Mouse (Mus musculus): ENCODE measurements around the gene Tlcd1.

Tlcd1 gene

GRCm38 (mm10) chr11:78161169-78161568, 15.3 kb upstream of the Tlcd1 start:
- DNase-seq (ENCODE audit: low spot score in 2 of 2), result no peak

- peak in 1 of 2 experiments; percentile 62 for DNase-seq (ENCODE audit: low spot score in 2 of 2)
These were observed 14.5 kb upstream of the Tlcd1 start for GRCm38 (mm10) chr11:78161968-78162367.

GRCm38 (mm10) chr11:78162504-78162903, 14.0 kb upstream of the Tlcd1 start:
- DNase-seq (ENCODE audit: low spot score in 2 of 2), result peak; percentile 67 to 80

- no peak for DNase-seq (ENCODE audit: low spot score in 2 of 2)
These were observed 13.5 kb upstream of the Tlcd1 start for GRCm38 (mm10) chr11:78163045-78163444.

- peak in 1 of 2 experiments; percentile 54 for DNase-seq (ENCODE audit: low spot score in 2 of 2)
These were observed 12.6 kb upstream of the Tlcd1 start for GRCm38 (mm10) chr11:78163681-78164603.

- no peak for DNase-seq (ENCODE audit: low spot score in 2 of 2)
These were observed 11.9 kb upstream of the Tlcd1 start for GRCm38 (mm10) chr11:78164604-78164923.

GRCm38 (mm10) chr11:78164924-78165760, 11.4 kb upstream of the Tlcd1 start, which contains the start of gene Traf4:
TSS of gene Traf4 (minus strand) at chr11:78165589.
- DNase-seq (ENCODE audit: low spot score in 2 of 2), result peak in 1 of 2 experiments; percentile 80

- no peak for DNase-seq (ENCODE audit: low spot score in 2 of 2)
These were observed 10.8 kb upstream of the Tlcd1 start for GRCm38 (mm10) chr11:78165761-78166109.

- DNase-seq (ENCODE audit: low spot score in 2 of 2), result no peak
These were observed 10.3 kb upstream of the Tlcd1 start for GRCm38 (mm10) chr11:78166161-78166560.

- no peak for DNase-seq (ENCODE audit: low spot score in 2 of 2)
These were observed 9.9 kb upstream of the Tlcd1 start for GRCm38 (mm10) chr11:78166640-78167039.

GRCm38 (mm10) chr11:78167257-78167959, 9.1 kb upstream of the Tlcd1 start:
- no peak for DNase-seq (ENCODE audit: low spot score in 2 of 2)

GRCm38 (mm10) chr11:78168541-78169468, 7.7 kb upstream of the Tlcd1 start:
- DNase-seq (ENCODE audit: low spot score in 2 of 2), result no peak

GRCm38 (mm10) chr11:78170306-78170705, 6.2 kb upstream of the Tlcd1 start:
- no peak for DNase-seq (ENCODE audit: low spot score in 2 of 2)

GRCm38 (mm10) chr11:78171328-78171727, 5.2 kb upstream of the Tlcd1 start:
- DNase-seq (ENCODE audit: low spot score in 2 of 2), result no peak

GRCm38 (mm10) chr11:78172034-78172747, 4.3 kb upstream of the Tlcd1 start:
- no peak for DNase-seq (ENCODE audit: low spot score in 2 of 2)

GRCm38 (mm10) chr11:78172748-78173383, 3.6 kb upstream of the Tlcd1 start:
- no peak for DNase-seq (ENCODE audit: low spot score in 2 of 2)

- DNase-seq (ENCODE audit: low spot score in 2 of 2), result no peak
These were observed 2.0 kb upstream of the Tlcd1 start for GRCm38 (mm10) chr11:78174506-78174905.

GRCm38 (mm10) chr11:78175771-78176401, 625 bp upstream of the Tlcd1 start:
- DNase-seq (ENCODE audit: low spot score in 2 of 2), result no peak

GRCm38 (mm10) chr11:78176905-78177331, 407 bp downstream of the Tlcd1 start:
- no peak for DNase-seq (ENCODE audit: low spot score in 2 of 2)
